Mouse (Mus musculus) embryo, embryonic 9.5 days (tissue): Measurements from ENCODE around the gene Carns1.
A peak's percentile ranks its signal among the peaks of the same experiment; 100 is the strongest.

Experiments used
- DNase-seq: peaks from one replicate; pipeline ENCODE4 v3.0.0-alpha.2; 2017; ENCODE audit errors: extremely low spot score

Gene Carns1

DNA sequence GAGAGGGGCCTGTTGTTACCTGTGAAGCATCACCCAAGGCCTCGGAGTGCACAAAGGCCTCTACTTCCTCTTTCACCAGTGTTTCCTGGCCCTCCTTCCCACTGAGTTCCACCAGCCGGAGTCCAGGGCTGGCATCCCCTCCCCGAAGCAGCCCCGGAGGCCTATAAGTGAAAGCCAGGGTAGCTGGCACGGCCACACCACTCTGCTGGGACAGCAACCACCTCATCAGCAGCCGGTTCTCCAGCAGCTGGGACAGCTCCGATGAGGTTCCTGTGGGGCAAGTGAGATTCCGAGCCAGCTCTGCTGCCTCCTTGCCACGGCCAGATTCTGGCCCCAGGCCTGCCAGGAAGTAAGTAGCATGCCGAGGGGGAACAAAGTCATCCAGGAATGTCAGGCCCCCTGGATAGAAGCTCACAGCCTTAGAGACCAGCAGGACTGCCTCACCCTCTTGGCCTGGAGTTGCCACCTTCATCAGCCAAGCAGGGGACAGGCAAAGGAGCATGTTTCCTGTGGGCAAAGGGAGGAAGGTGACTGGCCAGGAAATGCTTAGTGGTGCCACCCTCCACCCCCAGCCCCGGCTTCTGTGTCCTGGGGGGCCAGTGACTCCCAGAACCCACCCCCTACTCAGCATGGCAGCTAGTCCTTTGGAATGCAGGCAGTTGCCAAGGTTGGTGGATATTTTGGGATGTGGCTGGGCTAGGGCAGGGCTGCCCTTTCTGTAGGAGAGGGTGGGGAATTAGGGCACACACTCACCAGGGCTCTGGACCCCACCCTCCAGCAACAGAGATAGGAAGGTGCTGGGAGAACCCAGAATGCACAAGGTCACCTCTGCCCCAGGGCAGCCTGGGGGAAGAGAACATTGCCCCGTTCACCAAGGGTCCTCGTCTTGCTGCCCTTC is 3.6 kb downstream of the Carns1 start:
- DNase-seq: no peak

- DNase-seq: no peak
Observed at GRCm38 (mm10) chr19:4170723-4171392, 4.4 kb downstream of the Carns1 start.

GRCm38 (mm10) chr19:4169810-4170209 is 5.5 kb downstream of the Carns1 start:
- no peak for DNase-seq

DNA sequence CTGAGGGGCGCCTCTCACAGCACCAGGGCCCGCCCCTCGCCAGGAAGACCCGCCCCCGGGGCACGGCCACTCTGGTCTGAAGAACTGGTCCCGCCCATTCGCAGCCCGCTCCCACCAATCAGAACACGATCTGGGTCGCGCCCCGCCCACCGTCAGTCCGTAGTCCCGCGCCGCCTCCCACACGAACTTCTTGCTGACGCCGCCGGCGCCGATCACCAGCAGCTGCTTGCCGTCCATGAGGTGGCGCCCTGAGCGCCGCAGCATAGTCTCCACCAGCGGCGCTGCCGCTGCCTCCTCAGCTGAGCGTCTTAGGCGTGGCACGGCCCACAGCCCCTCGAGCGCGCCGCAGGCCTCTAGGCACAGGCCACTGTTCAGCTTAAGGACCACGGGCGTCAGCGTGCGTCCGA is 5.9 kb downstream of the Carns1 start:
- peak; percentile 99 for DNase-seq

DNA sequence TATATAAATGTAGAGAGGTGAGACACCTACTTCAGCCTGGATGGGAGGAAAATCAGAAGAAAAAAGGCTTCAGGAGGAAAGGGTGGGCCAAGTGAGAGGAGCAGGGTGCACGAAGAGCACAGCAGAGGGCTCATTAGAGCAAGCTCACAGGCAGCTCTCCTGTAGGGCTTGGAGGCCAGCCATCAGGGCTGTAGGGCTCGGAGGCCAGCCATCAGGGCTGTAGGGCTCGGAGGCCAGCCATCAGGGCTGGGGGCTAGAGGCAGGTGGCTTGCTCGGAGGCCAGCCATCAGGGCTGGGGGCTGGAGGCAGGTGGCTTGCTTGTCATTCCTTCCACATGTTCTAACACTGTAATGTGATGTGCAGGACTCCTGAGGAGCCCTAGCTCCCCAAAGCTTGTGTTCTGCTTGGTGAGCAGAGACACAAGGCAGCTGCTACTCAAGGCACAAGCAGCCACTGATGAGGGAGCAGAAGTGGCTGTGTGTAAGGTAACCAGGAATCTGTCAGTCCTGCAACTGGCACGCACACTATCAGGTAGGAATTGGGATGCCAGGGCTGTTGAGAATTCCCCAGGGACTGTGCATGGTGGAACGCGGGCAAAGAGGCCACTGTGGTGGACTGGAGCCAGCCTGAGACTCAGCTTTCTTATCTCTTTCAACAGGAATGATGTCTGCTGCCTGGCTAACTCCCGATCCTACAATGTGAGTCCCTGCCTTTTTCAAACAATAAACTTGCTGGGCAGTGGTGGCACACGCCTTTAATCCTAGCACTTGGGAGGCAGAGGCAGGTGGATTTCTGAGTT is 8.4 kb downstream of the Carns1 start:
- DNase-seq: no peak

DNA sequence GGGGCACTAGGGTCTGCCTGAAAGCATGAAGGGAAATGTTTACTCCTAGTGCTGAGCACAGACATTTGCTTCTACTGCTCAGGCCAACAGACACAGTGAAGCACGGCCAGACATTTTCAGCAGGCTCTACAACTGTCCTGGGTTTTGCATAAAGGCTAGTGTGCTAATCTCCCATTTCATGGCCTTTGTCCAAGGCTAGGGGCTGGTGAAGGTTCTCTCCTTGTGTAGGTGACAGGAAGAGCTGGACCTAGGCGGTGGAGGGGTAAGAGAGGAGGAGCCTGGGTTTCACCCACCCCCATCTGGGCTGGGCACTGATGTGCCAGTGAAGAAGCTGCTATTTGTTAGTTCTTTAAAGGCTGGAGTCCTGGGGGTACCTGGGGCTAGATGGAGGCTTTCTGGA is 10.6 kb downstream of the Carns1 start:
- no peak for DNase-seq

- no peak for DNase-seq
Observed at GRCm38 (mm10) chr19:4164100-4164499, 11.2 kb downstream of the Carns1 start.

GRCm38 (mm10) chr19:4163543-4163887 is 11.8 kb downstream of the Carns1 start:
- DNase-seq: no peak

DNA sequence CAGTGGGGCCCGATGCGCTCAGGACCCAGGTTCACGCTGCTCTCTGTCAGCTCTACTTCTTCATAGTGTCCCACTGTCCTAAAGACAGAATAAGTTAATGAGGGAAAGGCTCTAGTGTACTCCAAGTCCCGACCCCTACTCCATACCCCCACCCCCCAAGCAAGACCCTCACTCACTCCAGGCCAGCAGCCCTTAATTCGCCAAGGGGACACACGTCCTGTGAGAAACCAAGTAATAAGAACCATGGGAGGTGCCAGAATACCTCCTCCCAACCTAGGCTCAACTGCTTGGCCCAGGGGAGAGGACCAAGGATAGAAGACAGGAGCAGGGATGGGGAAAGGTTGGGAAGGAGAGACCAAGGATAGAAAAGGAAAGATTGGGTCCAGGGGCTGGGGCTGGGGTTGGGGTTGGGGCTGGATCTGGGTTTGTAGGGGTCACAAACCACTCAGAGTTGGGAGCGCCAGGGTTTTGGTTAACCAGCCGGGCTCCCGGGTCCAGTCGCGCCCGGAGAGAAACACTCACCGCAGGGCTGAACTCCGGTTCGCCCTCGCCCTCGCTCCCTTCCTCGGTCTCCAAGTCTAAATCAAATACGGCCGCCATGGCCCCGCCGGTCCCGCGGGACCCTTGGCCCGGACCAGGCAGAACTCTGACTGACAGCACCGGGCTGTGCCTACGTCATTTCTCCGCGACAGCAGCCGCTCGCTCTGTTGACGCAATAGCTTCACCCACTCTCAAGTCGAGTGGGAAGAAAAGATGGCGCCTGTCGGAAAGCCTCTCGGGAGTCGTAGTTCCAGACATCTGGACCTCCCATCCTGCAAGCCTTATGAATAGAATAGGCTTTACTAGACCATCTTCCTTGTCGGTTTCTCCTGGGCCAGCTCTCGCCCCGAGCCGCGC is 12.4 kb downstream of the Carns1 start, which contains the start of gene Rps6kb2:
TSS of gene Rps6kb2 (minus strand) at position 709 of the 897 bp plus-strand sequence.
- peak; percentile 93 for DNase-seq

DNA sequence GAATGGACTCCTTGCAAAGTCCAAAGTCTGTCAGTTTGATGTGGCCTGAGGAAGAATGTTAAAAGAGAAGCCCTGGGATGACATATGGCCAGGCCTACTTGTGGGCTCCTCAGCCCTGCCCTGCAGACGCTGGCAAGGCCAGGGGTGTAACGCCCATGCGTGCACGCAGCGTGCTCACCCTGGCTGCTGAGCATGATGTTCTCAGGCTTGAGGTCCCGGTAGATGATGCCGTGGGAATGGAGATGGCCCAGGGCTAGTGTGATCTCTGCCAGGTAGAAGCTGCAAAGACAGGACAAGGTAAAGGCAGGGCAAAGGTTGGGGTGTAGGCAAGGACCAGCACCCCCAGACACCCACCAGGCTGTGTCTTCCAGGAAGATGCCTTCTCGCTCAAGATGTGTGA is 16.2 kb downstream of the Carns1 start:
- DNase-seq: no peak

GRCm38 (mm10) chr19:4156771-4157170 is 18.5 kb downstream of the Carns1 start:
- DNase-seq: no peak

DNA sequence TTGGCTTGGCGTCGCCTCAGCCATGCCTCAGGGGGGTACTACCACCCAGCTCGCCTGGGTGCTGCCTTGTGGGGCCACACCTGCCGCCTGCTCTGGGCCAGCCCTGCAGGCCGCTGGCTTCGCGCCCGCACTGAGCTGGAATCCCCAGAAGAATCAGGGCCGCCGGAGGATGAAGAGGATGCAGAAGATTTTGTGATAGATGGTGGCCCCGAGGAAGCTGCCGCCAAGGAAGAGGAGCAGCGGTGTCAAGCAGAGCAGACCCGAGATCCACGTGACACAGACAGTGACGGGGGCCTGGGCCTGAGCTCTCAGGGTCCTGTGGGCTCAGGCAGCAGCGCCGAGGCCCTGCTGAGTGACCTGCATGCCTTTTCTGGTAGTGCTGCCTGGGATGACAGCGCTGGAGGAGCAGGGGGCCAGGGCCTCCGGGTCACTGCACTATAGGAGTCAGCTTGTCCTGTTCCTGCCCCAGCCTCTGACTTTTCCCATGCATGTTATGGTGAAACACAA is 19.2 kb downstream of the Carns1 start:
- DNase-seq: no peak

DNA sequence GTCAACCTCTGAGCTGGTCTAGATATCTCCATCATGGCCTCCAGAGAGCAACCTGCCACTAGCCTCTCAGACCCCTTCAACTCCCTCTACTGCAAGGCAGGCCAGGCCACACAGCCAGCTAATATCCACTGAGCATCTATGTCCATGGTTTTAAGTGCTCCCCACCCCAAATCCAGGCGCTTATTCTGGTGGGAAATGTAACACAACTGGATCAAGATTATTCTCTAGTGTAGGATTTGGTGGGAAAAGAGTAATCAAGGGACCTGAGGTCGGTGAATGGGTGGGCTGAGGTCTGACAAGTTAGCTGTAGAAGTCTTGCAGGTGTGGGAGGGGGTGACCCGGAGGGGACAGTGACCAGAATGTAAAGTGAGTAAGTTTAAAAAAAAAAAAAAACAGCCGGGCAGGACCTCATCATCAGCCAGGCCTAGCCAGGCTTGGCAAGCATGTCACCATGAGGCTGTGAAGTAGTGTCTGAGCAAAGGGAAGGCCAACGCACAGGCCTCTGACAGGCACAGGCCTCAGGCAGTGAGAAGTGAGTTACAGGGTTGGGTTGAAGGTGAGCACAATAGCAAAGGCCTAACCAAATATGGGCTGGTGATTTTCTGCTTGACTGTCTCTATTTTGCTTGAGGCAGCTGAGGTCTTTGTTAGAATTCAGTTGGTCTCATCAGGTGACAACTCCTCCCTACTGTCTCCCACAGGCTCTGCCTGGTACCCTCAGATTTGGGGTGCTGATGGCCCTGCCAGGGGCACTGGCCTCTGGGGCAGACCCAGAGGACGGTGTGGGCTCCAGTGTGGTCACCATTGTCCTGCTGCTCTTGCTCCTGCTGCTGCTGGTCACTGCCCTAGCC is 19.8 kb downstream of the Carns1 start:
- no peak for DNase-seq

DNA sequence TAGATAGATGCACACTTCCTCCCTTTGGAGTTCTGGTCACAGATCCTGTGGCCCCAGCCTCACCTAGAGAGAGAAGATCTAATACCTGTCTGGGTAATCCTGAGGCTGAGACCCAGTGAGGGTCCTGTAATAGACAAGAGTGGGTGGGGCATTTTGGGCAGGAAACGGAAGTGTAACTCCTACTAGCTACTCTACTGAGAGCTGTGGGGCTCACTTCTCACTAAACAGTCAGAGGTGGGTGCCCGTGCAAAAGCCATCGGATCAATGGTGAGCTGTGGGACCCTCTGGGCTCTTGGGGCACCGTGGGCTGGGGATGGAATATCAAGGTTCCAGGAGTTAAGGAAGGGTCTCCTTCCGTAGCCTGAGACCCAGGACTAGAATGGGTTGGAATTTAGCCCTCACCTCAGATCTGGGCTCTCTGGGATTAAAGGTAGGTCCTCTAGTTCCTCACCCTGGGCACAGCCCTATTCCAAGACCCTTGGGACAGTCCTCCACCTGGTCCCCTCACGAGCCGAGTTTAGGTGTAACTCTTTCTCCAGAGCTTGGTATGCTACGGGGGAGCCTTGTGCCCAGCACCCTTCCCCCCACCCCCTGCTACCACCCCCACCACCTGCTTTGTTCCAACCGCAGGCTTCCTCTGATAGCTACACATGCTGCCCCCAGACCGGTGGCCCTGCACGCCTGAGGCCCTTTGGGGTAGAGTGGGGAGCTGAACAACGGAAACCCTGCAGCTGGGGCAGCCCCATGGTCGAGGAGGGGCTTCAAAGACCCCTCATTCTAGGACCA is 20.6 kb downstream of the Carns1 start:
- no peak for DNase-seq

- no peak for DNase-seq
Observed at GRCm38 (mm10) chr19:4153232-4153654, 22.0 kb downstream of the Carns1 start, which contains the start of gene Ptprcap. TSS of gene Ptprcap (plus strand) at chr19:4153604.

GRCm38 (mm10) chr19:4152445-4153231 is 22.6 kb downstream of the Carns1 start:
- no peak for DNase-seq

- DNase-seq: no peak
Observed at GRCm38 (mm10) chr19:4151898-4152297, 23.4 kb downstream of the Carns1 start.

- DNase-seq: no peak
Observed at GRCm38 (mm10) chr19:4151488-4151860, 23.8 kb downstream of the Carns1 start.
